Mouse (Mus musculus) spleen, adult 2 months (tissue): ENCODE results near the gene Esyt3.

Experiments
- CTCF ChIP-seq: fragments of 200-500 bp; IDR thresholded peaks from 2 replicates; pipeline ENCODE4 v1.5.1; 2011; ENCODE audit warnings: mild to moderate bottlenecking, inconsistent platforms; ENCODE audit not compliant: insufficient read depth, insufficient read length, insufficient replicate concordance; ENCODE audit errors: extremely low read depth
- POLR2A ChIP-seq: fragments of 200-500 bp; IDR thresholded peaks from 2 replicates; pipeline ENCODE4 v1.6.1; 2011; ENCODE audit warnings: low read depth, low read length, inconsistent platforms

- no peak for TF ChIP-seq POLR2A
- no peak for TF ChIP-seq CTCF
These were observed 3.6 kb upstream of the Esyt3 start for GRCm38 (mm10) chr9:99361946-99362345.
